Mouse (Mus musculus) central nervous system, embryonic 14 days (tissue): ENCODE data around the gene Grk2. TPM values are rescaled to one million over a fixed set of nuclear protein-coding genes. Genes with fewer than 3 reads are reported as not detected.

Experiments
- polyA plus RNA-seq: library from polyadenylated mRNA; depleted of rRNA; stranded (reverse); fragments of >200 nt; gene quantifications from 2 replicates; pipeline ENCODE4 v1.2.3, GENCODE M21; 2012; rRNA removed

Gene Grk2
- polyA plus RNA-seq = 107 and 108 TPM in 2 replicates

DNA sequence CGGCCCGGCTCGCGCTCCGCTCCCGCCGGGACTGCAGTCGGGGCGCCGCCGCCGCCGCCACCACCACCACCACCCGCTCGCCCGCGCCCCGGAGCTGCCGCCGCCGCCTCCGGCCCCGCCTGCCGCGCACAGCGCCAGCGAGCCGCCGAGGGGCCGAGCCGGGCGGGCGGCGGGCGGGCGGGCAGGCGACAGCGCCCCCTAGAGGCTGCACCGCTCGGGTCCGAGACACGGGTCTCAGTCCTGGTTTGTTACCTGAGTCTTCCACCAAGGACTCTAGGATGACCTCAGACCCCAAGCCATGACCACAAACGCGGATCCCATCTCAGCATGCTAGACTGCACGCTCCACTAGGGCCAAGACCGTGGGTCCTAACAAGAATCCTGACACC lies at the start of gene Grk2:
Grk2 (minus strand) TSS at position 33 of the 388 bp plus-strand sequence.

GRCm38 (mm10) chr19:4282898-4283553 lies 23.0 kb downstream of the Grk2 start, which contains the start of gene Ankrd13d:
Gene Ankrd13d (minus strand): TSS chr19:4283137.

DNA sequence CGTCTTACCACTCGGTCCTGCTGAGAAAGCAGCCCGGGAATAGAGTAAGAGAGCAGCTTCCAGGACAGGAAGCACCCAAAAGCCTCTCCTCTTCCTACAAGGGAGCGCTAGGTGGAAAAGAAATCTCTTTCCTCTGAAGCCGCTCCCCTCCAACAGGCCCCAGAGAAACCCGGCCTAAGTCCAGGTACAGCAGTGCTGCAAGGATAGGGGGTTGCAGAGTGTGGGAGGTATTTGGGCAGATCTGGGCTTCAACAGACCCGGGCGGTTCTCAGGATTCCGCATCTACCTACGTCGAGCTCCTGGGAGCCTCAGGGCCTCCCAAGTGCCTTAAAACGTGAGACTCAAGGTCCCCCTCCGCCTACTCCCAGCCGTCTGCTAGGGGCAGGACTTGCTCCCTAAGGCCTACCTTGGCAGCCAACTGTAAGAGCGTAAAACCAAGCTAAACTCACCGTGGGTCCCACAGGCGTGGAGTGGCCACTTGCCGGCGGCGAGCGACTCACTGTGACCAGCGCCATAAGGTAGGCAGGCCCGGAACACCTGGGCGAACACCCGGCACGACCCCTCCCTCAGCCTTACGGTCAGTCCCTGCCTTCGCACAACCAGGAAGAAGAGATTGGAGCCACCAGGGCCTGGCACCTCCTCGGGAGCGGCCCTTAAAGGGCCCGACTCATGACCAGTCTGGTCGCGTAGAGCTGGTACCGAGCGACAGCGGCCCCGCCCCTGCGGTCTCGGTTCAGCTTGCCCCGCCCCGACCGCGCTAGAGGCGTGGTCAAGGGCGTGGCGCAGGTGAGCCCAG lies 37.3 kb downstream of the Grk2 start, which contains the start of gene Ssh3:
Ssh3 (minus strand) TSS at position 615 of the 796 bp plus-strand sequence.

Other genes with a start within 250 kb of the Grk2 start
- 0.38 TPM in 1 of 2 replicates, not detected in the other for gene Gstp3, start 246.7 kb downstream of the Grk2 start, polyA plus RNA-seq
- not detected in 2 replicates for gene Cabp2, start 224.6 kb downstream of the Grk2 start, polyA plus RNA-seq
- 51.1 and 56.1 TPM in 2 replicates for gene Cdk2ap2, start 209.0 kb downstream of the Grk2 start, polyA plus RNA-seq
- gene Pitpnm1, start 206.2 kb downstream of the Grk2 start, polyA plus RNA-seq = 112 and 116 TPM in 2 replicates
- 122 and 129 TPM in 2 replicates for gene Aip, start 180.4 kb downstream of the Grk2 start, polyA plus RNA-seq
- gene Gpr152, start 166.4 kb downstream of the Grk2 start, polyA plus RNA-seq = 0.05 and 0.06 TPM in 2 replicates
- 0.03 and 0.05 TPM in 2 replicates for gene Cabp4, start 162.2 kb downstream of the Grk2 start, polyA plus RNA-seq
- gene Coro1b, start 157.6 kb downstream of the Grk2 start, polyA plus RNA-seq = 245 and 266 TPM in 2 replicates
- gene Ptprcap, start 152.6 kb downstream of the Grk2 start, polyA plus RNA-seq = 1.6 and 2.9 TPM in 2 replicates
- gene Rps6kb2, start 142.9 kb downstream of the Grk2 start, polyA plus RNA-seq = 75.7 and 77.5 TPM in 2 replicates
- gene Carns1, start 130.7 kb downstream of the Grk2 start, polyA plus RNA-seq = 3.6 and 4.1 TPM in 2 replicates
- 2.0 and 3.4 TPM in 2 replicates for gene Tbc1d10c, start 114.9 kb downstream of the Grk2 start, polyA plus RNA-seq
- 403 and 409 TPM in 2 replicates for gene Ppp1ca, start 114.2 kb downstream of the Grk2 start, polyA plus RNA-seq
- 39.4 and 40.6 TPM in 2 replicates for gene Rad9a, start 104.6 kb downstream of the Grk2 start, polyA plus RNA-seq
- 2.9 and 7.3 TPM in 2 replicates for gene Clcf1, start 92.0 kb downstream of the Grk2 start, polyA plus RNA-seq
- gene AC109138.7, start 91.9 kb downstream of the Grk2 start, polyA plus RNA-seq = 1.2 TPM in 1 of 2 replicates, not detected in the other
- 28.6 and 30.9 TPM in 2 replicates for gene Pold4, start 74.3 kb downstream of the Grk2 start, polyA plus RNA-seq
- 50.7 and 62.1 TPM in 2 replicates for gene Ssh3, start 37.0 kb downstream of the Grk2 start, polyA plus RNA-seq
- gene Ankrd13d, start 23.1 kb downstream of the Grk2 start, polyA plus RNA-seq = 43.2 and 50.9 TPM in 2 replicates
- 80.2 and 85.5 TPM in 2 replicates for gene Kdm2a, start 92.1 kb upstream of the Grk2 start, polyA plus RNA-seq
- gene Rhod, start 133.2 kb upstream of the Grk2 start, polyA plus RNA-seq = 5.3 and 9.9 TPM in 2 replicates
- 1.7 and 1.9 TPM in 2 replicates for gene Syt12, start 171.2 kb upstream of the Grk2 start, polyA plus RNA-seq
- not detected in 2 replicates for gene 2010003K11Rik, start 192.4 kb upstream of the Grk2 start, polyA plus RNA-seq
- gene Pcx, start 204.2 kb upstream of the Grk2 start, polyA plus RNA-seq = 11.3 and 13.4 TPM in 2 replicates